Comparison of ENCODE assay signal across 25 mouse cellular contexts in genomic region chr16:9742443-9742842, GRCm38 (mm10).
"Had no signal": no experiment of that assay in that cellular context is flagged by ENCODE, and none has a peak within 500 bp of the region (broad histone marks: within the 10 kb centered on the region; RNA-seq: fewer than 3 reads in every experiment).

No protein-coding gene starts in this region.

- DNase-seq: gastrocnemius, postnatal 14 days; gastrocnemius, postnatal 36 days; heart, adult 2 months; heart, postnatal 14 days; heart, postnatal 36 days; kidney, adult 11 months; kidney, adult 2 months; kidney, adult 9 months; kidney, postnatal 14 days; kidney, postnatal 36 days; layer of hippocampus, postnatal 36 days; left cerebral cortex, postnatal 4 days had no signal

- H3K9ac ChIP-seq: heart, embryonic 13.5 days; heart, embryonic 15.5 days; hindbrain, embryonic 13.5 days; hindbrain, embryonic 15.5 days; kidney, embryonic 15.5 days; limb, embryonic 13.5 days; limb, embryonic 15.5 days; liver, embryonic 12.5 days; liver, embryonic 14.5 days had no signal

- H3K27me3 ChIP-seq: heart, embryonic 13.5 days; heart, embryonic 15.5 days; hindbrain, embryonic 13.5 days; hindbrain, embryonic 15.5 days; kidney, embryonic 15.5 days; limb, embryonic 13.5 days; limb, embryonic 15.5 days; liver, embryonic 12.5 days had no signal

- H3K27ac ChIP-seq: heart, adult 2 months; heart, embryonic 13.5 days; heart, embryonic 15.5 days; hindbrain, embryonic 13.5 days; hindbrain, embryonic 15.5 days; hindbrain, postnatal 0 days; kidney, embryonic 15.5 days; kidney, postnatal 0 days; limb, embryonic 13.5 days; limb, embryonic 15.5 days; liver, embryonic 12.5 days; liver, embryonic 14.5 days had no signal

- ATAC-seq: hindbrain, postnatal 0 days; intestine, embryonic 16.5 days; liver, embryonic 12.5 days had no signal

- H3K36me3 ChIP-seq: heart, embryonic 13.5 days; heart, embryonic 15.5 days; hindbrain, embryonic 13.5 days; hindbrain, embryonic 15.5 days; kidney, embryonic 15.5 days; limb, embryonic 13.5 days; limb, embryonic 15.5 days; liver, embryonic 12.5 days had no signal

- H3K4me1 ChIP-seq: heart, embryonic 13.5 days; heart, embryonic 15.5 days; hindbrain, embryonic 13.5 days; hindbrain, embryonic 15.5 days; kidney, embryonic 15.5 days; limb, embryonic 13.5 days; limb, embryonic 15.5 days; liver, embryonic 12.5 days had no signal

- H3K4me3 ChIP-seq: heart, adult 2 months; heart, embryonic 13.5 days; heart, embryonic 15.5 days; hindbrain, embryonic 13.5 days; hindbrain, embryonic 15.5 days; kidney, embryonic 15.5 days; limb, embryonic 13.5 days; limb, embryonic 15.5 days; liver, embryonic 12.5 days had no signal

- H3K4me2 ChIP-seq: heart, embryonic 11.5 days; heart, embryonic 13.5 days; heart, embryonic 15.5 days; hindbrain, embryonic 13.5 days; hindbrain, embryonic 15.5 days; kidney, embryonic 15.5 days; limb, embryonic 13.5 days; limb, embryonic 15.5 days; liver, embryonic 12.5 days had no signal

- H3K9me3 ChIP-seq: heart, embryonic 13.5 days; heart, embryonic 15.5 days; hindbrain, embryonic 13.5 days; hindbrain, embryonic 15.5 days; kidney, embryonic 15.5 days; limb, embryonic 13.5 days; limb, embryonic 15.5 days; liver, embryonic 12.5 days had no signal
